Mouse (Mus musculus) liver, adult 2 months (tissue): ENCODE measurements around the gene Mcm9. TPM values are rescaled to one million over a fixed set of nuclear protein-coding genes. Genes with fewer than 3 reads are reported as not detected.

Experiments used
- DNase-seq: peaks from one replicate; pipeline ENCODE4 v3.0.0-alpha.2; 2011; ENCODE audit warnings: low read depth, low spot score; ENCODE audit errors: extremely low read depth
- H3K27ac ChIP-seq: fragments of 200-500 bp; replicated peaks from 2 replicates; pipeline ENCODE4 v1.5.1; 2012; ENCODE audit warnings: low read depth, mild to moderate bottlenecking, control low read depth, inconsistent platforms, low read length; ENCODE audit not compliant: insufficient read depth
- H3K27me3 ChIP-seq: fragments of 200-500 bp; 2 replicates; pipeline ENCODE4 v1.6.1; 2012; ENCODE audit warnings: mild to moderate bottlenecking, moderate library complexity, low read length, inconsistent platforms; ENCODE audit not compliant: control insufficient read depth, insufficient read depth
- H3K36me3 ChIP-seq: fragments of 200-500 bp; 2 replicates; pipeline ENCODE4 v1.6.1; 2012; ENCODE audit warnings: low read length, inconsistent platforms; ENCODE audit not compliant: control insufficient read depth, insufficient read depth
- H3K4me1 ChIP-seq: fragments of 200-500 bp; 2 replicates; pipeline ENCODE4 v1.6.1; 2011; ENCODE audit warnings: low read length; ENCODE audit not compliant: control insufficient read depth, insufficient read depth
- H3K4me3 ChIP-seq: fragments of 200-500 bp; 2 replicates; pipeline ENCODE4 v1.5.1; 2011; ENCODE audit warnings: low read depth, mild to moderate bottlenecking, control low read depth, low read length, moderate library complexity; ENCODE audit not compliant: insufficient read depth
- H3K79me2 ChIP-seq: fragments of 200-500 bp; 2 replicates; pipeline ENCODE4 v1.6.1; 2012; ENCODE audit warnings: inconsistent platforms, mild to moderate bottlenecking, low read length, moderate library complexity; ENCODE audit not compliant: control insufficient read depth, insufficient read depth
- H3K9ac ChIP-seq: fragments of 200-500 bp; 2 replicates; pipeline ENCODE4 v1.6.1; 2012; ENCODE audit warnings: low read depth, mild to moderate bottlenecking, control low read depth, inconsistent platforms, low read length
- CTCF ChIP-seq: fragments of 200-500 bp; IDR thresholded peaks from 2 replicates; pipeline ENCODE4 v1.5.1; 2011; ENCODE audit warnings: low read depth, low read length, control low read depth
- POLR2A ChIP-seq: fragments of 200-500 bp; IDR thresholded peaks from 2 replicates; pipeline ENCODE4 v1.6.1; 2011; ENCODE audit warnings: low read length, control low read depth; ENCODE audit not compliant: insufficient read depth; ENCODE audit errors: extremely low read depth
- WGBS: fragments of 180-500 bp; shearing (Covaris S2); methylation state at CpG from one replicate; pipeline ENCODE4 v1.1.7; 2018; 5-methylcytosine and 5-hydroxymethylcytosine counted together
- polyA plus RNA-seq: library from polyadenylated mRNA; depleted of rRNA; stranded (reverse); fragments of >200 nt; gene quantifications from 2 replicates; pipeline ENCODE4 v1.2.3, GENCODE M21; 2012
- total RNA-seq: library from RNA; depleted of rRNA; stranded (reverse); fragments of >200 nt; gene quantifications from 2 replicates; pipeline ENCODE4 v1.2.3, GENCODE M21; 2014

Gene Mcm9
- total and polyA plus RNA-seq, 2 experiments, result 1.3 to 4.2 TPM

GRCm38 (mm10) chr10:53526350-53526749 is 103.9 kb downstream of the Mcm9 start:
- no peak overlapping the region for H3K9ac ChIP-seq
- WGBS, result 72% methylated on average over 2 of the region's 2 CpGs
- no peaks in the 10 kb centered on the region for H3K4me1 ChIP-seq
- no peak overlapping the region for H3K27ac ChIP-seq
- no peaks in the 10 kb centered on the region for H3K27me3 ChIP-seq
- no peak for DNase-seq
- TF ChIP-seq CTCF (no peak), POLR2A (no peak)
- no peaks in the 10 kb centered on the region for H3K36me3 ChIP-seq
- no peak overlapping the region for H3K4me3 ChIP-seq
- no peaks in the 10 kb centered on the region for H3K79me2 ChIP-seq

GRCm38 (mm10) chr10:53525265-53525976 is 104.8 kb downstream of the Mcm9 start:
- H3K27ac ChIP-seq, result no peak overlapping the region
- no peaks in the 10 kb centered on the region for H3K36me3 ChIP-seq
- H3K27me3 ChIP-seq, result no peaks in the 10 kb centered on the region
- no peaks in the 10 kb centered on the region for H3K79me2 ChIP-seq
- H3K4me1 ChIP-seq, result no peaks in the 10 kb centered on the region
- H3K4me3 ChIP-seq, result no peak overlapping the region
- TF ChIP-seq POLR2A (no peak), CTCF (no peak)
- WGBS, result 89% methylated on average over 3 of the region's 3 CpGs
- DNase-seq, result no peak
- H3K9ac ChIP-seq, result no peak overlapping the region

- no peak for DNase-seq
- Histone ChIP-seq H3K27me3 (no peaks in the 10 kb centered on the region), H3K9ac (no peak overlapping the region), H3K4me3 (no peak overlapping the region), H3K27ac (no peak overlapping the region), H3K79me2 (no peaks in the 10 kb centered on the region), H3K4me1 (no peaks in the 10 kb centered on the region), H3K36me3 (no peaks in the 10 kb centered on the region)
- TF ChIP-seq CTCF (no peak), POLR2A (no peak)
- 71% methylated on average over 14 of the region's 14 CpGs for WGBS
These were observed 110.9 kb downstream of the Mcm9 start for GRCm38 (mm10) chr10:53519068-53519954.

GRCm38 (mm10) chr10:53518599-53518913 is 111.7 kb downstream of the Mcm9 start:
- Histone ChIP-seq H3K79me2 (no peaks in the 10 kb centered on the region), H3K27me3 (no peaks in the 10 kb centered on the region), H3K36me3 (no peaks in the 10 kb centered on the region), H3K4me3 (no peak overlapping the region), H3K27ac (no peak overlapping the region), H3K4me1 (no peaks in the 10 kb centered on the region), H3K9ac (no peak overlapping the region)
- no peak for DNase-seq
- WGBS, result 84% methylated on average over 8 of the region's 8 CpGs
- TF ChIP-seq CTCF (no peak), POLR2A (no peak)

GRCm38 (mm10) chr10:53517770-53518598 is 112.3 kb downstream of the Mcm9 start:
- 92% methylated on average over 14 of the region's 14 CpGs for WGBS
- H3K9ac ChIP-seq, result no peak overlapping the region
- no peak overlapping the region for H3K4me3 ChIP-seq
- H3K79me2 ChIP-seq, result no peaks in the 10 kb centered on the region
- DNase-seq, result no peak
- no peaks in the 10 kb centered on the region for H3K4me1 ChIP-seq
- H3K27me3 ChIP-seq, result no peaks in the 10 kb centered on the region
- no peak for TF ChIP-seq CTCF
- TF ChIP-seq POLR2A, result no peak
- H3K36me3 ChIP-seq, result no peaks in the 10 kb centered on the region
- H3K27ac ChIP-seq, result no peak overlapping the region
